Mouse (Mus musculus): ENCODE results near the gene Csrp2. TPM values are rescaled to one million over a fixed set of nuclear protein-coding genes. Genes with fewer than 3 reads are reported as not detected.

Gene Csrp2
- polyA plus RNA-seq, 1 experiment from 2014 or later = 169 TPM

DNA sequence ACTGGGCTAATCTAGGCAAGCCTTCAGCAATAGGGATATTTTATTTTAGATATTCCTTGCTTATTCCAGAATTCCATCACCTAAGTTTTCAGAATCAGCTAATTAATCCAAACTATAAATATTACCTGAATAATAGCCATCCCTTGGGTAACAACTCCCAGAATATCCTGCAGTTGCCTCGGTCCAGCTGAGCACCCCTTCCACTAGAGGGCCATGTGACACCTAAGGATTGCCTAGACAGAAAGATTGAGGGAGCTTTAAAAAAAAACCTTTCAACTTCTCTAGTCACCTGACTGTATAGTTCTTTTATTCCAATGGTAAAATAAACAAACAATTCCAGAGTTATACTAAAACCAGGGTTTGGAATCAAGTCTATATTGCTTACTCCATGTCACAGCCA is 42.6 kb downstream of the Csrp2 start:
- no peaks in the 10 kb centered on the region for H3K9me3 ChIP-seq (ENCODE audit: control insufficient read depth, low read length)
- no peak overlapping the region for H3K4me2 ChIP-seq (ENCODE audit: low read depth, low read length, severe bottlenecking)
- H3K9ac ChIP-seq (ENCODE audit: low read length) = no peak overlapping the region
- WGBS = 57% methylated on average over 1 of the region's 1 CpGs
- no peaks in the 10 kb centered on the region for H3K4me1 ChIP-seq (replicated peaks; ENCODE audit: control insufficient read depth, insufficient read depth, low read length)
- H3K27me3 ChIP-seq (ENCODE audit: control insufficient read depth, insufficient read depth, low read length) = no peaks in the 10 kb centered on the region
- peaks cover 3% of the 10 kb centered on the region; the same call in 1 of the 2 replicates for H3K36me3 ChIP-seq (ENCODE audit: control insufficient read depth, insufficient read depth, low read length)
- no peak overlapping the region for H3K27ac ChIP-seq (ENCODE audit: low read depth, low read length)
- DNase-seq (ENCODE audit: low spot score) (no peak), ATAC-seq (replicated peaks; ENCODE audit: low FRiP score) (no peak)
- no peak overlapping the region for H3K4me3 ChIP-seq (ENCODE audit: low read depth, low read length)

DNA sequence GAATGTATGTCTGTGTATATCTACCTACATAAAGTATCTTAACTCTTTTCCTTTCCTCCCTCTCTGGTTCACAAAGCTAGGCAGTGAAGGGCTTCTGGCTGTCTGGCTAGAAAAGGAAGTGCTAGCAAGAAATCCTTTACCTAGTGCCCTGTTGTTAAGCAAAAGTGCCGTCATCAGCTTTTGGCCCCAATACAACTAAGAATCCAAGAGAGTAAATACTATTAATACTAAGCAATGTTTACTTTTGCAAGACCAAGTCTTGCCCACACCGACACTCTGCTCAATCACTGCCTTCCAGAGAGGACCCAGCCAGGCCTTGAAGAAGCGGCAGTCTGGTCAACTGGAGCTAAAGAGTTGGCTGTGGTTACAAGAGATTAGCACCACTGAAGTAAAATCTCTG is 51.5 kb downstream of the Csrp2 start:
- Histone ChIP-seq H3K36me3 (ENCODE audit: control insufficient read depth, insufficient read depth, low read length) (no peaks in the 10 kb centered on the region), H3K4me1 (replicated peaks; ENCODE audit: control insufficient read depth, insufficient read depth, low read length) (no peaks in the 10 kb centered on the region), H3K4me3 (ENCODE audit: low read depth, low read length) (no peak overlapping the region), H3K9ac (ENCODE audit: low read length) (no peak overlapping the region), H3K27ac (ENCODE audit: low read depth, low read length) (no peak overlapping the region), H3K9me3 (ENCODE audit: control insufficient read depth, low read length) (no peaks in the 10 kb centered on the region), H3K4me2 (ENCODE audit: low read depth, low read length, severe bottlenecking) (no peak overlapping the region), H3K27me3 (ENCODE audit: control insufficient read depth, insufficient read depth, low read length) (no peaks in the 10 kb centered on the region)
- DNase-seq (ENCODE audit: low spot score) (no peak), ATAC-seq (replicated peaks; ENCODE audit: low FRiP score) (no peak)
- WGBS = 88% methylated on average over 3 of the region's 3 CpGs

DNA sequence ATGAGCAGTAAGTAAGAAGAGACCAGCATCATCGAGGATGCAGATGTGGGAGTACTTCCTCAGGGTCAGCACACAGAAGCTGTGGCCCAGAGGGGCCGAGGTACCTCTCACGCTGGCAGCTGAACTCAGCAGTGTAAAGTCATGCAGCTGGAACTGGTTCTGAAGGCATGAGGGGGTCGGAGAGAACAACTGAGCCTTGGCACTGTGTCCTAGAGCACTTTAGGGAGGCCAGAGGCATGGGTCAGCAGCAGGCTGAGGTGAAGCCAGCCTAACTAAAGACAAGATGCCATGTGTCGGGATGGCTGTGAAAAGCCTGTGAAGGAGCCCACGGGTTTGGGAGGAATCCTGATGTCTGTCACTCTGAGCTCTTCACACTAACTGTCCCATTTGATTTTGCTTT is 51.9 kb downstream of the Csrp2 start:
- no peak overlapping the region for H3K9ac ChIP-seq (ENCODE audit: low read length)
- H3K27ac ChIP-seq (ENCODE audit: low read depth, low read length) = no peak overlapping the region
- no peaks in the 10 kb centered on the region for H3K36me3 ChIP-seq (ENCODE audit: control insufficient read depth, insufficient read depth, low read length)
- no peak for ATAC-seq (replicated peaks; ENCODE audit: low FRiP score)
- H3K4me1 ChIP-seq (replicated peaks; ENCODE audit: control insufficient read depth, insufficient read depth, low read length) = no peaks in the 10 kb centered on the region
- no peak for DNase-seq (ENCODE audit: low spot score)
- H3K4me3 ChIP-seq (ENCODE audit: low read depth, low read length) = no peak overlapping the region
- no peaks in the 10 kb centered on the region for H3K27me3 ChIP-seq (ENCODE audit: control insufficient read depth, insufficient read depth, low read length)
- no peaks in the 10 kb centered on the region for H3K9me3 ChIP-seq (ENCODE audit: control insufficient read depth, low read length)
- H3K4me2 ChIP-seq (ENCODE audit: low read depth, low read length, severe bottlenecking) = no peak overlapping the region
- WGBS = 95% methylated on average over 6 of the region's 6 CpGs

DNA sequence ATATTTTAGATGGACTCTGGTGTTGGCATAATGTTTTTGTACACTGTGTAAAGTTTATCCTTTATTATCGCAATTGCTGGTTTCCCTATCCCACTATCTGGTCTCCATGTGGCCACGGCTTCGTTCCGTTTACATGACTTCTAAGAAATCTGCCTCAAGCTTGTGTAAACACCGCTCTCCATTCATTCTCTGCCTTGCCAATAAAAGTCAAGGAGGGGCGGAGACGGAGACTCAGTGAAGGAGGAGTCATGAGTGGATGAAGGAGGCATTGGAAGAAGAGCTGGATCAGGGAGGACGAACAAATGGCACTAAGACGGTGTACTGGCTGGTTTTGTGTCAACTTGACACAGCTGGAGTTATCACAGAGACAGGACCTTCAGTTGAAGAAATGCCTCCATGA is 52.4 kb downstream of the Csrp2 start:
- Histone ChIP-seq H3K27ac (ENCODE audit: low read depth, low read length) (no peak overlapping the region), H3K4me3 (ENCODE audit: low read depth, low read length) (no peak overlapping the region), H3K4me2 (ENCODE audit: low read depth, low read length, severe bottlenecking) (no peak overlapping the region), H3K4me1 (replicated peaks; ENCODE audit: control insufficient read depth, insufficient read depth, low read length) (no peaks in the 10 kb centered on the region), H3K36me3 (ENCODE audit: control insufficient read depth, insufficient read depth, low read length) (no peaks in the 10 kb centered on the region), H3K9me3 (ENCODE audit: control insufficient read depth, low read length) (no peaks in the 10 kb centered on the region), H3K27me3 (ENCODE audit: control insufficient read depth, insufficient read depth, low read length) (no peaks in the 10 kb centered on the region), H3K9ac (ENCODE audit: low read length) (no peak overlapping the region)
- ATAC-seq (replicated peaks; ENCODE audit: low FRiP score) (no peak), DNase-seq (ENCODE audit: low spot score) (no peak)
- WGBS = 89% methylated on average over 9 of the region's 9 CpGs

GRCm38 (mm10) chr10:110974463-110974862 is 54.9 kb downstream of the Csrp2 start:
- no peaks in the 10 kb centered on the region; the same call in 1 of the 2 replicates for H3K36me3 ChIP-seq (ENCODE audit: control insufficient read depth, insufficient read depth, low read length)
- H3K4me1 ChIP-seq (replicated peaks; ENCODE audit: control insufficient read depth, insufficient read depth, low read length) = no peaks in the 10 kb centered on the region
- no peaks in the 10 kb centered on the region for H3K27me3 ChIP-seq (ENCODE audit: control insufficient read depth, insufficient read depth, low read length)
- H3K27ac ChIP-seq (ENCODE audit: low read depth, low read length) = no peak overlapping the region
- ATAC-seq (replicated peaks; ENCODE audit: low FRiP score) (peak; percentile 56; the same call in 1 of the 2 replicates), DNase-seq (ENCODE audit: low spot score) (peak; percentile 65)
- 60% methylated on average over 3 of the region's 3 CpGs for WGBS
- no peak overlapping the region for H3K9ac ChIP-seq (ENCODE audit: low read length)
- H3K4me3 ChIP-seq (ENCODE audit: low read depth, low read length) = no peak overlapping the region
- H3K4me2 ChIP-seq (ENCODE audit: low read depth, low read length, severe bottlenecking) = no peak overlapping the region
- H3K9me3 ChIP-seq (ENCODE audit: control insufficient read depth, low read length) = no peaks in the 10 kb centered on the region

DNA sequence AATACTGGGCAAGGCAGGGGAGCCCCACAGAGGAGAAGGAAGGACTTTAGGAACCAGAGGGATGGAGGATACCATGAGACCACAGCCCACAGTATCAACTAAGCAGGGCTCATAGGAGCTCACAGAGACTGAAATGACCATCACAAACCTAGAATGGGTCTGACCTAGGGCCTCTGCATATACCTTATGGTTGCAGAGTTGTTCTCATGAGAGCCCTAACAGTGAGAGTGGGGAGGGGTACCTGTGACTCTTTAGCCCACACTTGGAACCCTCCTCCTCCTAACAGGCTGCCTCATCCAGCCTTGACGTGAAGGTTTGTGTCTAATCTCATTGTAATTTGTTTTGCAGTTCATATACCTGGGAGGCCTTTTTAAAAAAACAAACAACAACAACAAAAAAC is 55.3 kb downstream of the Csrp2 start:
- H3K4me1 ChIP-seq (replicated peaks; ENCODE audit: control insufficient read depth, insufficient read depth, low read length) = no peaks in the 10 kb centered on the region
- no peak for DNase-seq (ENCODE audit: low spot score)
- no peaks in the 10 kb centered on the region for H3K27me3 ChIP-seq (ENCODE audit: control insufficient read depth, insufficient read depth, low read length)
- no peak for ATAC-seq (replicated peaks; ENCODE audit: low FRiP score)
- H3K4me3 ChIP-seq (ENCODE audit: low read depth, low read length) = no peak overlapping the region
- H3K9me3 ChIP-seq (ENCODE audit: control insufficient read depth, low read length) = no peaks in the 10 kb centered on the region
- no peak overlapping the region for H3K9ac ChIP-seq (ENCODE audit: low read length)
- H3K27ac ChIP-seq (ENCODE audit: low read depth, low read length) = no peak overlapping the region
- WGBS = 81% methylated on average over 1 of the region's 1 CpGs
- no peaks in the 10 kb centered on the region; the same call in 1 of the 2 replicates for H3K36me3 ChIP-seq (ENCODE audit: control insufficient read depth, insufficient read depth, low read length)
- H3K4me2 ChIP-seq (ENCODE audit: low read depth, low read length, severe bottlenecking) = no peak overlapping the region

DNA sequence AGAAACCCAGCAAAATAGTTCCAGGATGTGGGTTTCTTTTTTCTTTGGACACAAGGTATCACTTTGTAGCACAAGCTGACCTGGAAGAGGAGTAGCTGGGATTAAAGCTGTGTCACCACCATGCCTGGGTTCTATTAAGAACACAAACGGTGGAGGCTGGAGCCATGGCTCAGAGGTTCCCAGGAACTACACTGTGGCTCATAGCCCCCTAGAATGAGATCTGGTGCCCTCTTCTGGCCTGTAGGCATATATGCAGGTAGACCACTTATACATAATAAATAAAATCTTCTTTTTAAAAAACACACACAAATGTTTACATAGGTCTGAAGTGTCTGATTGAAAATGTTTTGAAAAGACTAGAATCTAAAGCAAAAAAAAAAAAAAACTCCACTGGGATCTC is 56.5 kb downstream of the Csrp2 start:
- no peaks in the 10 kb centered on the region for H3K9me3 ChIP-seq (ENCODE audit: control insufficient read depth, low read length)
- H3K4me2 ChIP-seq (ENCODE audit: low read depth, low read length, severe bottlenecking) = no peak overlapping the region
- H3K27ac ChIP-seq (ENCODE audit: low read depth, low read length) = no peak overlapping the region
- H3K4me3 ChIP-seq (ENCODE audit: low read depth, low read length) = no peak overlapping the region
- H3K27me3 ChIP-seq (ENCODE audit: control insufficient read depth, insufficient read depth, low read length) = no peaks in the 10 kb centered on the region
- H3K9ac ChIP-seq (ENCODE audit: low read length) = no peak overlapping the region
- DNase-seq (ENCODE audit: low spot score) (peak; percentile 62), ATAC-seq (replicated peaks; ENCODE audit: low FRiP score) (peak; percentile 73)
- 9% methylated on average over 1 of the region's 1 CpGs for WGBS
- H3K36me3 ChIP-seq (ENCODE audit: control insufficient read depth, insufficient read depth, low read length) = no peaks in the 10 kb centered on the region; the same call in 1 of the 2 replicates
- no peaks in the 10 kb centered on the region for H3K4me1 ChIP-seq (replicated peaks; ENCODE audit: control insufficient read depth, insufficient read depth, low read length)

GRCm38 (mm10) chr10:110977379-110977778 is 57.8 kb downstream of the Csrp2 start:
- H3K4me3 ChIP-seq (ENCODE audit: low read depth, low read length) = no peak overlapping the region
- no peaks in the 10 kb centered on the region; the same call in 1 of the 2 replicates for H3K36me3 ChIP-seq (ENCODE audit: control insufficient read depth, insufficient read depth, low read length)
- 54% methylated on average over 2 of the region's 2 CpGs for WGBS
- no peak overlapping the region for H3K9ac ChIP-seq (ENCODE audit: low read length)
- DNase-seq (ENCODE audit: low spot score) (no peak), ATAC-seq (replicated peaks; ENCODE audit: low FRiP score) (no peak)
- no peak overlapping the region for H3K27ac ChIP-seq (ENCODE audit: low read depth, low read length)
- H3K4me2 ChIP-seq (ENCODE audit: low read depth, low read length, severe bottlenecking) = no peak overlapping the region
- no peaks in the 10 kb centered on the region for H3K4me1 ChIP-seq (replicated peaks; ENCODE audit: control insufficient read depth, insufficient read depth, low read length)
- H3K27me3 ChIP-seq (ENCODE audit: control insufficient read depth, insufficient read depth, low read length) = no peaks in the 10 kb centered on the region
- no peaks in the 10 kb centered on the region for H3K9me3 ChIP-seq (ENCODE audit: control insufficient read depth, low read length)

GRCm38 (mm10) chr10:110979431-110979830 is 59.8 kb downstream of the Csrp2 start:
- 95% methylated on average over 2 of the region's 2 CpGs for WGBS
- Histone ChIP-seq H3K27ac (ENCODE audit: low read depth, low read length) (no peak overlapping the region), H3K4me2 (ENCODE audit: low read depth, low read length, severe bottlenecking) (no peak overlapping the region), H3K9me3 (ENCODE audit: control insufficient read depth, low read length) (no peaks in the 10 kb centered on the region), H3K36me3 (ENCODE audit: control insufficient read depth, insufficient read depth, low read length) (no peaks in the 10 kb centered on the region; the same call in 1 of the 2 replicates), H3K4me3 (ENCODE audit: low read depth, low read length) (no peak overlapping the region), H3K4me1 (replicated peaks; ENCODE audit: control insufficient read depth, insufficient read depth, low read length) (no peaks in the 10 kb centered on the region), H3K27me3 (ENCODE audit: control insufficient read depth, insufficient read depth, low read length) (no peaks in the 10 kb centered on the region), H3K9ac (ENCODE audit: low read length) (no peak overlapping the region)
- ATAC-seq (replicated peaks; ENCODE audit: low FRiP score) (no peak), DNase-seq (ENCODE audit: low spot score) (no peak)
